7 mouse cellular contexts compared by ENCODE assay signal in the genomic region with DNA sequence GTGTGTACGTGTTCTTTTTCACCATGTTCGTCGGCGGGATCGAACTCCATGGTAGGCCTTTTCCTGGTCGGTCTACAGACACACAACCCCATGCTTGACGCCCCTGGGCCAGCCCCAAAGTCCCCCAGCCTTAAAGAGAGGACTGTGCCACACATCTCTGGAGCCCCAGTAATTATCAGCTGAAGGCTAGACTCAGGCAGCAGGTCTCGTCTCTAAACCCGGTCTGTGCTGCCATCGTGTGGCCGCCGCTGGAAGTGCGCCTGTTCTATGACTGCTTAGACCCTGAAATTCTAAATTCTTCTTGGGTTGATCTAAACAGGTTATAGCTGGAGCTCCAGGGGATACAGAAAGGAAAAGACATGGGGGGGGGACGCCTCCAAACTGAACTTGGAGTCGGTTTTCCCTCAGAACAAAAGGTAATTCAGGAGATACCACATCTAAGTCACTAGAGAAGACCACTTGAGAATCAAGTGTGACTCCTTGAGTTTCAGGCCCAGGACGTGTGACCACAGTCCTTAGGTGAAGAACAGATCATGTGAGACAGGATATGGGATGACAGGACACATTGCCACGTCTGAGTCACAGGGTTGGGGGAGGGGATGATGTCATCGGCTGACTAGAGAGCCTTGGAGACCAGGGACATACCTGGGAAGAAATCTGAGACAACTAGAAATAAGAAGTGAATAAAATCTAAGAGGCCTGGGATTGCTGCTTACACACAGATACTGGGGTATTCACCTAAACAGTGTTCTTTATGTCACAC. TPM values are rescaled to one million over a fixed set of nuclear protein-coding genes. Genes with fewer than 3 reads are reported as not detected.
DNase-seq lines count a peak whose midpoint lies in the region; ATAC-seq and TF ChIP-seq lines count a peak whose summit lies in the region.

No protein-coding gene starts in this region.

- peak; percentile 82 to 84 for DNase-seq in adrenal gland, adult 18-20 months (ENCODE audit: low spot score in 2 of 2)
- peak; percentile 94 for DNase-seq in embryo, embryonic 10 days (ENCODE audit: low spot score)
- peak; percentile 89 for DNase-seq in gastrocnemius, postnatal 10 days
- DNase-seq in left cerebral cortex, postnatal 4 days, result peak; percentile 83
- DNase-seq in midbrain, embryonic 11.5 days (ENCODE audit: low spot score, missing footprints), result peak; percentile 99

- no peaks in the 10 kb centered on the region for H3K9me3 ChIP-seq in midbrain, embryonic 11.5 days (ENCODE audit: control insufficient read depth, low read length)

- intact Hi-C loops in left cerebral cortex, postnatal 4 days (cut with DNase I), result loop anchor here (5.0 kb wide), 1 partner anchor 836 kb away; no protein-coding TSS in a partner anchor

- H3K27ac ChIP-seq in midbrain, embryonic 11.5 days (ENCODE audit: low read depth, low read length), result no peak overlapping the region
- no peak overlapping the region for H3K27ac ChIP-seq in small intestine, adult 2 months (ENCODE audit: insufficient read depth, low read depth, low read length)

- peak; percentile 50 for ATAC-seq in inflammation-experienced regulatory T-cells, adult 6 months
- peak; percentile 31; the same call in 1 of the 2 replicates for ATAC-seq in midbrain, embryonic 11.5 days (ENCODE audit: low FRiP score)

- H3K4me1 ChIP-seq in midbrain, embryonic 11.5 days (ENCODE audit: control insufficient read depth, insufficient read depth, low read length), result no peaks in the 10 kb centered on the region
- peaks cover 5% of the 10 kb centered on the region for H3K4me1 ChIP-seq in small intestine, adult 2 months (ENCODE audit: control insufficient read depth, insufficient read depth, insufficient read length, low read length)

- H3K4me3 ChIP-seq in midbrain, embryonic 11.5 days (ENCODE audit: low read depth, low read length), result no peak overlapping the region
- H3K4me3 ChIP-seq in small intestine, adult 2 months (ENCODE audit: low read depth, low read length), result 0 out of 2 replicates have a peak overlapping the region, but pooled peaks have one; percentile 6

- TF ChIP-seq POLR2A in small intestine, adult 2 months (IDR thresholded peaks at IDR 0.05; ENCODE audit: low read depth, low read length), result no peak

- H3K4me2 ChIP-seq in midbrain, embryonic 11.5 days, result no peak overlapping the region

- H3K27me3 ChIP-seq in midbrain, embryonic 11.5 days (ENCODE audit: control insufficient read depth, insufficient read depth, low read length), result no peaks in the 10 kb centered on the region
- H3K27me3 ChIP-seq in small intestine, adult 2 months (ENCODE audit: control insufficient read depth, insufficient read depth, low read length), result no peaks in the 10 kb centered on the region; the same call in 1 of the 2 replicates

- H3K36me3 ChIP-seq in midbrain, embryonic 11.5 days (ENCODE audit: control insufficient read depth, insufficient read depth, low read length), result no peaks in the 10 kb centered on the region
- H3K36me3 ChIP-seq in small intestine, adult 2 months (ENCODE audit: control insufficient read depth, insufficient read depth, low read length), result no peaks in the 10 kb centered on the region

- TF ChIP-seq CTCF in small intestine, adult 2 months (IDR thresholded peaks at IDR 0.05; ENCODE audit: extremely low read depth, insufficient read length, insufficient replicate concordance, low read depth, low read length), result peak; percentile 91

- 20% methylated on average over 18 of the region's 18 CpGs for WGBS in midbrain, embryonic 11.5 days
- WGBS in small intestine, adult 2 months, result 17% methylated on average over 18 of the region's 18 CpGs

- no peak overlapping the region; the same call in 1 of the 2 replicates for H3K9ac ChIP-seq in midbrain, embryonic 11.5 days (ENCODE audit: low read length)

RNA-seq across cellular contexts. Expression of gene Eif1, which starts 21.2 kb away (rescaled TPM):
- 1,000 to 10,000 TPM; 1,436 to 1,462 TPM for total RNA-seq in adrenal gland, adult 18-20 months (2021)
- 100 to 1,000 TPM; 838 to 840 TPM for total RNA-seq in gastrocnemius, postnatal 10 days (2021)
- 1,000 to 10,000 TPM; 1,938 to 3,125 (median 2,500) TPM for polyA plus RNA-seq in inflammation-experienced regulatory T-cells, adult 6 months (2017; shearing (Covaris generic))
- total RNA-seq in left cerebral cortex, postnatal 4 days (2021), result 100 to 1,000 TPM; 642 to 677 TPM
- polyA plus RNA-seq in midbrain, embryonic 11.5 days (2014; fragmentation: Nextera tagmentation; extraction: Ambion mirVana), result 1,701 and 1,853 TPM in 2 replicates
- polyA plus RNA-seq in small intestine, adult 2 months (2012; rRNA removed), result 49.3 and 102 TPM in 2 replicates

RNA-seq across cellular contexts. Expression of gene Krt42, which starts 28.8 kb away (rescaled TPM):
- total RNA-seq in adrenal gland, adult 18-20 months (2021), result not detected
- not detected for total RNA-seq in gastrocnemius, postnatal 10 days (2021)
- polyA plus RNA-seq in inflammation-experienced regulatory T-cells, adult 6 months (2017; shearing (Covaris generic)), result not detected
- total RNA-seq in left cerebral cortex, postnatal 4 days (2021), result not detected
- not detected in 2 replicates for polyA plus RNA-seq in midbrain, embryonic 11.5 days (2014; fragmentation: Nextera tagmentation; extraction: Ambion mirVana)
- 0.09 TPM in 1 of 2 replicates, not detected in the other for polyA plus RNA-seq in small intestine, adult 2 months (2012; rRNA removed)

RNA-seq across cellular contexts. Expression of gene Gast, which starts 35.8 kb away (rescaled TPM):
- not detected for total RNA-seq in adrenal gland, adult 18-20 months (2021)
- not detected for total RNA-seq in gastrocnemius, postnatal 10 days (2021)
- not detected for polyA plus RNA-seq in inflammation-experienced regulatory T-cells, adult 6 months (2017; shearing (Covaris generic))
- total RNA-seq in left cerebral cortex, postnatal 4 days (2021), result not detected
- 0.68 and 0.79 TPM in 2 replicates for polyA plus RNA-seq in midbrain, embryonic 11.5 days (2014; fragmentation: Nextera tagmentation; extraction: Ambion mirVana)
- polyA plus RNA-seq in small intestine, adult 2 months (2012; rRNA removed), result 0.38 and 336 TPM in 2 replicates

RNA-seq across cellular contexts. Expression of gene Krt17, which starts 37.6 kb away (rescaled TPM):
- total RNA-seq in adrenal gland, adult 18-20 months (2021), result not detected
- total RNA-seq in gastrocnemius, postnatal 10 days (2021), result under 1 TPM in 1 of 2 experiments, not detected in 1; 0.14 TPM
- polyA plus RNA-seq in inflammation-experienced regulatory T-cells, adult 6 months (2017; shearing (Covaris generic)), result 1 to 10 TPM; 1.8 to 4.5 (median 2.1) TPM
- total RNA-seq in left cerebral cortex, postnatal 4 days (2021), result not detected
- polyA plus RNA-seq in midbrain, embryonic 11.5 days (2014; fragmentation: Nextera tagmentation; extraction: Ambion mirVana), result 0.21 TPM in 1 of 2 replicates, not detected in the other
- polyA plus RNA-seq in small intestine, adult 2 months (2012; rRNA removed), result 0.11 and 0.72 TPM in 2 replicates

RNA-seq across cellular contexts. Expression of gene Krt16, which starts 49.8 kb away (rescaled TPM):
- not detected for total RNA-seq in adrenal gland, adult 18-20 months (2021)
- total RNA-seq in gastrocnemius, postnatal 10 days (2021), result not detected
- not detected for polyA plus RNA-seq in inflammation-experienced regulatory T-cells, adult 6 months (2017; shearing (Covaris generic))
- total RNA-seq in left cerebral cortex, postnatal 4 days (2021), result not detected
- polyA plus RNA-seq in midbrain, embryonic 11.5 days (2014; fragmentation: Nextera tagmentation; extraction: Ambion mirVana), result not detected in 2 replicates
- polyA plus RNA-seq in small intestine, adult 2 months (2012; rRNA removed), result 0.08 TPM in 1 of 2 replicates, not detected in the other
